Mouse (Mus musculus): ENCODE results near the gene Olfr490. TPM values are rescaled to one million over a fixed set of nuclear protein-coding genes. Genes with fewer than 3 reads are reported as not detected.

Olfr490 gene
- not detected in 2 replicates for polyA plus RNA-seq (2012; rRNA removed; ENCODE audit: low replicate concordance)

DNA sequence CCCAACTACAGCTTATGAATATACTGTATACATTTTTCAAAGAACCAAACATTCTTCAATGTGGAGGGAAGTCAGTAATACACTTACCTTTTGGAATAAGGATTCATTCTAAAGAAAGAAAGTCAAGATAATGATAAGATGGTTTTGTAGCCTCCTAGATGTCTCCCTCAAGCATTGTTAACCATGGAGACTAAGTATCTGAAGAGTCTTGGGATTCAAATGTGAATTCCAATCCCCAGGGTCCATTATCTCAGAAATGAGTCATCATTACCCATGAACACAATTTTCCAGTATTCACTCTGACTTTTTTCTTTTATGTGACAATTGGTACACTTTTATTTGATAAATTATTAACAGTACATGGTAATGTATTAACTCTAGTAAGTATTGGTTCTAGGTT lies at the start of gene Olfr490:
Olfr490 (minus strand) TSS at position 101 of the 400 bp plus-strand sequence.

DNA sequence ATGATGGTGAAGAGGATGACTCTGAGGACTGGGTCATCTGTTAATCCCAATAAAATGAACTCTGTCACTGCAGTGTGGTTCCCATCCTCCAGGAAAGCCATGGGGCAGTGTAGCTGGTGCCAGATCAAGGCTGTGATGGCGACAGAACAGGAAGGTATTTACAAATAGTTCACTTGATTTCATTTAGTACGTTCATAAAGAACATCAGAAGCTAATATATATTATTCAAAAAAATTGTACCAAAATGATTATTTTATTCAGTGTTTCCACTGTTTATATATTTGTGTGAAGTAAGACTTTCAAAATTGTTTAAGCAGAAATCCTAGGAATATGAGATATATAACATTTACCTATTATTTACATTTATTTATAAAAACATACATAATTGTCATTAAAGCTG lies 34.8 kb upstream of the Olfr490 start, which contains the start of gene Olfr492:
Olfr492 (minus strand) TSS at position 101 of the 400 bp plus-strand sequence.

DNA sequence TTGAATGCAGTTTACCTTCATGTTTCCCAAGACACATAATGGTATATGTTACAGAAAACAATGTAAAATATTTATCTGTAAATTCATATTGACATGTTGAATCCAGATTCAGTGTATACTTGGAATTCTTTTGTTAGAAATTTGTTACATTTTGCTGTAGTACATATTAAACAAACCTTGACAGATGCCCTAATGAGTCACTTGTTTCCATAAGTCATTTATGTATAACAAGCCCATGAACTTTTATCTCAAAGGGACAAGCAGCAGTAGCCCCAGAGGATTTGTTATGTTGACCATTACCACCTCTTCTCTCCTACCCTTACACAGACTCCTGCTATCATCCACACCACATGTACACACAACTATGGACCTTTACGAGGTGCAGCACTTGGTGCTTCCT lies 24.4 kb upstream of the Olfr490 start, which contains the start of gene Olfr491:
Olfr491 (plus strand) TSS at position 301 of the 400 bp plus-strand sequence.

GRCm38 (mm10) chr7:108258247-108258646 lies 30.5 kb downstream of the Olfr490 start, which contains the start of gene Olfr488:
Olfr488 (minus strand) TSS chr7:108258347.

Other genes starting within 250 kb of the Olfr490 start
- not detected in 2 replicates for gene Olfr479, start 238.2 kb downstream of the Olfr490 start, polyA plus RNA-seq (2012; rRNA removed; ENCODE audit: low replicate concordance)
- not detected in 2 replicates for gene Olfr480, start 221.6 kb downstream of the Olfr490 start, polyA plus RNA-seq (2012; rRNA removed; ENCODE audit: low replicate concordance)
- not detected in 2 replicates for gene Olfr481, start 209.1 kb downstream of the Olfr490 start, polyA plus RNA-seq (2012; rRNA removed; ENCODE audit: low replicate concordance)
- gene Olfr482, start 191.3 kb downstream of the Olfr490 start, polyA plus RNA-seq (2012; rRNA removed; ENCODE audit: low replicate concordance), result not detected in 2 replicates
- not detected in 2 replicates for gene Olfr483, start 188.1 kb downstream of the Olfr490 start, polyA plus RNA-seq (2012; rRNA removed; ENCODE audit: low replicate concordance)
- gene Olfr484, start 161.5 kb downstream of the Olfr490 start, polyA plus RNA-seq (2012; rRNA removed; ENCODE audit: low replicate concordance), result not detected in 2 replicates
- not detected in 2 replicates for gene Olfr485, start 129.1 kb downstream of the Olfr490 start, polyA plus RNA-seq (2012; rRNA removed; ENCODE audit: low replicate concordance)
- not detected in 2 replicates for gene Olfr486, start 116.2 kb downstream of the Olfr490 start, polyA plus RNA-seq (2012; rRNA removed; ENCODE audit: low replicate concordance)
- not detected in 2 replicates for gene Olfr487, start 74.3 kb downstream of the Olfr490 start, polyA plus RNA-seq (2012; rRNA removed; ENCODE audit: low replicate concordance)
- gene Olfr488, start 30.6 kb downstream of the Olfr490 start, polyA plus RNA-seq (2012; rRNA removed; ENCODE audit: low replicate concordance), result not detected in 2 replicates
- gene Olfr491, start 24.5 kb upstream of the Olfr490 start, polyA plus RNA-seq (2012; rRNA removed; ENCODE audit: low replicate concordance), result not detected in 2 replicates
- not detected in 2 replicates for gene Olfr492, start 34.7 kb upstream of the Olfr490 start, polyA plus RNA-seq (2012; rRNA removed; ENCODE audit: low replicate concordance)
- gene Olfr493, start 58.0 kb upstream of the Olfr490 start, polyA plus RNA-seq (2012; rRNA removed; ENCODE audit: low replicate concordance), result not detected in 2 replicates
- not detected in 2 replicates for gene Olfr494, start 76.4 kb upstream of the Olfr490 start, polyA plus RNA-seq (2012; rRNA removed; ENCODE audit: low replicate concordance)
- gene Olfr495, start 104.2 kb upstream of the Olfr490 start, polyA plus RNA-seq (2012; rRNA removed; ENCODE audit: low replicate concordance), result not detected in 2 replicates
- not detected in 2 replicates for gene Olfr497, start 131.5 kb upstream of the Olfr490 start, polyA plus RNA-seq (2012; rRNA removed; ENCODE audit: low replicate concordance)
- gene Olfr498, start 176.4 kb upstream of the Olfr490 start, polyA plus RNA-seq (2012; rRNA removed; ENCODE audit: low replicate concordance), result not detected in 2 replicates
- gene Olfr502, start 236.1 kb upstream of the Olfr490 start, polyA plus RNA-seq (2012; rRNA removed; ENCODE audit: low replicate concordance), result not detected in 2 replicates

All from subcutaneous adipose tissue, adult 2 months (tissue).